Mouse (Mus musculus): Measurements from ENCODE around the gene Zbtb24. TPM values are rescaled to one million over a fixed set of nuclear protein-coding genes. Genes with fewer than 3 reads are reported as not detected.

Gene Zbtb24
- 10 to 100 TPM; 42.5 to 43.8 TPM for polyA plus RNA-seq (2017; shearing (Covaris generic))

GRCm38 (mm10) chr10:41450137-41450670 is at the start of gene Zbtb24:
Gene Zbtb24, plus strand, starts transcription at chr10:41450383.

GRCm38 (mm10) chr10:41476171-41477017 is 26.2 kb downstream of the Zbtb24 start, which contains the start of gene Mical1:
Gene Mical1, plus strand, starts transcription at chr10:41476314.

DNA sequence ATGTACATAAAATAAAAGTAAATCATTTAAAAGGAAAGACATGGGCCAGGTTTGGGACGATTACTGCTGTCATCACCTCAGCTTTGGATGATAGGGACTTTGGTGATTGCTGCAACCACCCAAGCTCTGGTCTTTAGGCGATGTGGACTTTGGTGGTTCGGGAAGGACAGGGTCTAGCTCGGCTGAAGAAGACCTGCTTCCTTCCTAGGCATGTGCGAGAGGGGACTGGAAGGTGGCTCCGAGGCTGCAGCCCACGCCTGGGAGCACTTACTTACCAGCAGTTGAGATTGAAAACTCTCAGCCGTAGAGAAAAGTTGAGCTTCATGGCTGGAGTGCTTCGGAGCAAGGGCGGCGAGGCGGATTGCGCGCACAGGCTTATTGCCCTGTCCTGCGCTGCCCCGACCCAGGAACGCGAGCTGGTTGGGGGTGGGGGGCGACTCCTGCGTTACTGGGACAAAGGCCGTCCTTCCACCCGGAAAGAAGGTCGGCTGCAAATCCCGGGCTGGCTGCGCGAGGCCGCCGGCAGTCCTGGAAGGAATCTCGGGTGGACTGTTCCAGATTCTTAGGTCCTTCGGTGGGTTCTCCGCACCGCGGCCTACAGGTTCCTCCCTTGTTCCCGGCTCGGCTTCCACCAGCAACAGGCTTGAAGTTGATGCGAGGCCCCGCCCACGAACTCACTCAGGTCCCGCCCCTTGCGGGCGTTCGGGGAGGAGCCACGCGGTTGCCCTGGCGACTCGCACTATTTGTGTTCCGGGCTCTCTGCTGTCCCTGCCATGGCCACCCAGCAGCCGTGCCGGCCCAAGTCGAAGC is 39.7 kb downstream of the Zbtb24 start, which contains the start of the genes Smpd2 and Ppil6:
Smpd2 (minus strand) TSS at position 662 of the 810 bp plus-strand sequence.
Ppil6 (plus strand) TSS at position 732 of the 810 bp plus-strand sequence.

Other genes with a start within 250 kb of the Zbtb24 start
- gene Fig4, start 147.1 kb upstream of the Zbtb24 start, polyA plus RNA-seq (2017; shearing (Covaris generic)), result 10 to 100 TPM; 25.4 to 35.9 TPM
- gene Ak9, start 146.4 kb upstream of the Zbtb24 start, polyA plus RNA-seq (2017; shearing (Covaris generic)), result under 1 TPM; 0.05 to 0.10 TPM
- 100 to 1,000 TPM in 1 of 2 experiments, 10 to 100 TPM in 1; 78.8 to 111 TPM for gene Mical1, start 25.9 kb downstream of the Zbtb24 start, polyA plus RNA-seq (2017; shearing (Covaris generic))
- gene Smpd2, start 40.0 kb downstream of the Zbtb24 start, polyA plus RNA-seq (2017; shearing (Covaris generic)), result 10 to 100 TPM; 41.7 to 47.4 TPM
- under 1 TPM in 1 of 2 experiments, not detected in 1; 0.52 TPM for gene Ppil6, start 40.1 kb downstream of the Zbtb24 start, polyA plus RNA-seq (2017; shearing (Covaris generic))
- 100 to 1,000 TPM; 183 to 223 TPM for gene Cd164, start 69.0 kb downstream of the Zbtb24 start, polyA plus RNA-seq (2017; shearing (Covaris generic))

Measured in activated CD4-positive, CD25-positive, alpha-beta regulatory T cell (primary cell).